Mouse (Mus musculus) G1E (cell line): ENCODE results near the gene Fer. TPM values are rescaled to one million over a fixed set of nuclear protein-coding genes. Genes with fewer than 3 reads are reported as not detected.
A peak's percentile ranks its signal among the peaks of the same experiment; 100 is the strongest.

Source experiments
- ATAC-seq: 2 replicates; pipeline ENCODE4 v1.8.0; 2016; ENCODE audit warnings: mild to moderate bottlenecking; ENCODE audit not compliant: insufficient number of reproducible peaks, poor library complexity, low FRiP score, severe bottlenecking; ENCODE audit errors: extremely low read depth
- DNase-seq: peaks from one replicate; pipeline ENCODE4 v3.0.0; 2012; ENCODE audit warnings: low spot score
- H3K27me3 ChIP-seq: 2 replicates; pipeline ENCODE4 v1.6.1; 2012; ENCODE audit warnings: mild to moderate bottlenecking, low read length, inconsistent platforms; ENCODE audit not compliant: insufficient read depth
- H3K36me3 ChIP-seq: replicated peaks from 2 replicates; pipeline ENCODE3; 2012; ENCODE audit warnings: mild to moderate bottlenecking, inconsistent platforms
- H3K4me1 ChIP-seq: 2 replicates; pipeline ENCODE4 v1.6.1; 2012; ENCODE audit warnings: low read depth, low read length, inconsistent platforms, mixed read lengths; ENCODE audit not compliant: insufficient read depth
- H3K4me3 ChIP-seq: 2 replicates; pipeline ENCODE4 v1.5.1; 2012; ENCODE audit warnings: low read depth, mild to moderate bottlenecking, inconsistent platforms, low read length, moderate library complexity, mixed read lengths
- H3K9me3 ChIP-seq: replicated peaks from 2 replicates; pipeline ENCODE4 v1.6.1; 2012; ENCODE audit warnings: inconsistent platforms
- CTCF ChIP-seq: IDR thresholded peaks from 2 replicates; pipeline ENCODE4 v1.5.1; 2012; ENCODE audit warnings: low read depth, low read length, inconsistent platforms, mixed read lengths
- GATA1 ChIP-seq: IDR thresholded peaks from 2 replicates; pipeline ENCODE4 v1.6.1; 2012; ENCODE audit warnings: borderline replicate concordance, low read length, inconsistent platforms, mixed read lengths
- GATA2 ChIP-seq: IDR thresholded peaks from 2 replicates; pipeline ENCODE4 v1.6.1; 2012; ENCODE audit warnings: low read depth, low read length, inconsistent platforms, borderline replicate concordance
- POLR2AphosphoS5 ChIP-seq: IDR thresholded peaks from 2 replicates; pipeline ENCODE4 v1.6.1; 2012; ENCODE audit warnings: low read depth, low read length, inconsistent platforms; ENCODE audit not compliant: insufficient replicate concordance
- TAL1 ChIP-seq: conservative IDR thresholded peaks from 2 replicates; pipeline ENCODE4 v1.6.1; 2012; ENCODE audit warnings: low read depth, low read length, inconsistent platforms, mixed read lengths
- polyA plus RNA-seq: library from polyadenylated mRNA; stranded (reverse); fragments of >175 nt; gene quantifications from 2 replicates; pipeline ENCODE4 v1.2.3, GENCODE M21; 2012
- total RNA-seq, 2 experiments: library from RNA; stranded (forward) in 1 of 2; stranded (reverse) in 1 of 2; fragments of 200-1000 nt in 1 of 2; fragments of >200 nt in 1 of 2; fragmentation: Nextera tagmentation in 1 of 2; gene quantifications; 2 replicates each; pipeline ENCODE4 v1.2.3; 2014 to 2017

Gene Fer
- total RNA-seq (2014; fragmentation: Nextera tagmentation) (27.9 and 31.8 TPM in 2 replicates), total RNA-seq (2017) (33.6 and 39.8 TPM in 2 replicates), polyA plus RNA-seq (1.6 and 1.9 TPM in 2 replicates)

GRCm38 (mm10) chr17:63863012-63863630, at the start of gene Fer:
Fer (plus strand) TSS chr17:63863062.
- Histone ChIP-seq H3K27me3 (peaks cover 3% of the 10 kb centered on the region; the same call in 1 of the 2 replicates), H3K4me3 (peak within 1 kb of the TSS; percentile 81), H3K9me3 (no peaks in the 10 kb centered on the region), H3K36me3 (no peaks in the 10 kb centered on the region), H3K4me1 (peaks cover 16% of the 10 kb centered on the region)
- no peak for DNase-seq
- no peak for TF ChIP-seq CTCF
- no peak for TF ChIP-seq TAL1
- no peak for ATAC-seq

GRCm38 (mm10) chr17:63813552-63813951, 49.3 kb upstream of the Fer start:
- ATAC-seq (no peak), DNase-seq (no peak)
- H3K4me1 ChIP-seq = peaks cover 5% of the 10 kb centered on the region
- no peaks in the 10 kb centered on the region for H3K27me3 ChIP-seq
- H3K36me3 ChIP-seq = no peaks in the 10 kb centered on the region
- TF ChIP-seq GATA2 = no peak
- TF ChIP-seq POLR2AphosphoS5 = no peak
- TF ChIP-seq GATA1 = no peak
- no peak for TF ChIP-seq CTCF
- no peak for TF ChIP-seq TAL1
- H3K9me3 ChIP-seq = no peaks in the 10 kb centered on the region
- H3K4me3 ChIP-seq = no peak overlapping the region

- no peak overlapping the region; the same call in 1 of the 2 replicates for H3K4me3 ChIP-seq
- ATAC-seq (peak; percentile 70), DNase-seq (no peak)
- no peaks in the 10 kb centered on the region for H3K27me3 ChIP-seq
- TF ChIP-seq POLR2AphosphoS5 (no peak), GATA1 (no peak), CTCF (no peak), TAL1 (no peak), GATA2 (no peak)
- H3K4me1 ChIP-seq = peaks cover 20% of the 10 kb centered on the region
- no peaks in the 10 kb centered on the region for H3K9me3 ChIP-seq
- H3K36me3 ChIP-seq = no peaks in the 10 kb centered on the region
Measured at GRCm38 (mm10) chr17:63818444-63819027, 44.3 kb upstream of the Fer start.

- TF ChIP-seq TAL1 (no peak), CTCF (no peak), POLR2AphosphoS5 (no peak), GATA2 (no peak), GATA1 (no peak)
- H3K36me3 ChIP-seq = no peaks in the 10 kb centered on the region
- no peak for DNase-seq
Measured at GRCm38 (mm10) chr17:63824141-63824540, 38.7 kb upstream of the Fer start.

GRCm38 (mm10) chr17:63826196-63826595, 36.7 kb upstream of the Fer start:
- Histone ChIP-seq H3K36me3 (no peaks in the 10 kb centered on the region), H3K27me3 (no peaks in the 10 kb centered on the region), H3K9me3 (no peaks in the 10 kb centered on the region), H3K4me1 (peaks cover 23% of the 10 kb centered on the region), H3K4me3 (no peak overlapping the region)
- TF ChIP-seq GATA1 = no peak
- no peak for TF ChIP-seq POLR2AphosphoS5
- no peak for TF ChIP-seq TAL1
- no peak for TF ChIP-seq CTCF
- ATAC-seq = no peak
- DNase-seq = no peak

More at GRCm38 (mm10) chr17:63824141-63824540, 38.7 kb upstream of the Fer start:
- Histone ChIP-seq H3K4me1 (peaks cover 17% of the 10 kb centered on the region), H3K4me3 (no peak overlapping the region), H3K27me3 (no peaks in the 10 kb centered on the region), H3K9me3 (no peaks in the 10 kb centered on the region)
- ATAC-seq = no peak

- TF ChIP-seq GATA2 (no peak), TAL1 (no peak), GATA1 (no peak), CTCF (no peak), POLR2AphosphoS5 (no peak)
- H3K4me3 ChIP-seq = no peak overlapping the region
- DNase-seq = no peak
Measured at GRCm38 (mm10) chr17:63826767-63827166, 36.1 kb upstream of the Fer start.

More at GRCm38 (mm10) chr17:63826767-63827166, 36.1 kb upstream of the Fer start:
- peak; percentile 52; the same call in 1 of the 2 replicates for ATAC-seq
- Histone ChIP-seq H3K9me3 (no peaks in the 10 kb centered on the region), H3K36me3 (no peaks in the 10 kb centered on the region), H3K27me3 (no peaks in the 10 kb centered on the region), H3K4me1 (peaks cover 27% of the 10 kb centered on the region)
